Mouse (Mus musculus) heart, adult 9 months (tissue): ENCODE results near the gene E130208F15Rik.
A peak's percentile ranks its signal among the peaks of the same experiment; 100 is the strongest.

ENCODE experiments used
- DNase-seq, 2 experiments: peaks; one replicate each; pipeline ENCODE4 v3.0.0; 2022; ENCODE audit warnings: low spot score in 2 of 2

The E130208F15Rik gene

GRCm38 (mm10) chr7:30333436-30333835, 11.9 kb downstream of the E130208F15Rik start:
- DNase-seq, result peak; percentile 43 to 60

GRCm38 (mm10) chr7:30334563-30334962, 13.0 kb downstream of the E130208F15Rik start:
- DNase-seq, result no peak

GRCm38 (mm10) chr7:30335688-30336087, 14.1 kb downstream of the E130208F15Rik start:
- no peak for DNase-seq

GRCm38 (mm10) chr7:30336384-30336783, 14.8 kb downstream of the E130208F15Rik start:
- DNase-seq, result peak; percentile 29 to 69

- no peak for DNase-seq
These were observed 18.0 kb downstream of the E130208F15Rik start for GRCm38 (mm10) chr7:30339432-30340109.

- DNase-seq, result no peak
These were observed 25.3 kb downstream of the E130208F15Rik start for GRCm38 (mm10) chr7:30346635-30347379.

- DNase-seq, result peak in 1 of 2 experiments; percentile 21
These were observed 26.3 kb downstream of the E130208F15Rik start for GRCm38 (mm10) chr7:30347828-30348227.

GRCm38 (mm10) chr7:30353279-30353822, 31.8 kb downstream of the E130208F15Rik start:
- peak; percentile 36 to 48 for DNase-seq

GRCm38 (mm10) chr7:30354059-30354458, 32.5 kb downstream of the E130208F15Rik start:
- DNase-seq, result no peak

- DNase-seq, result no peak
These were observed 37.0 kb downstream of the E130208F15Rik start for GRCm38 (mm10) chr7:30358378-30359186.

- DNase-seq, result no peak
These were observed 37.8 kb downstream of the E130208F15Rik start for GRCm38 (mm10) chr7:30359276-30359865.

GRCm38 (mm10) chr7:30360028-30360427, 38.5 kb downstream of the E130208F15Rik start:
- DNase-seq, result no peak

GRCm38 (mm10) chr7:30362652-30363343, 41.3 kb downstream of the E130208F15Rik start, which contains the start of gene Lrfn3:
TSS of gene Lrfn3 (minus strand) at chr7:30362772.
- peak; percentile 11 to 20 for DNase-seq

- no peak for DNase-seq
These were observed 41.8 kb downstream of the E130208F15Rik start for GRCm38 (mm10) chr7:30363344-30363738.

GRCm38 (mm10) chr7:30367466-30367865, 45.9 kb downstream of the E130208F15Rik start:
- DNase-seq, result no peak
